Mouse (Mus musculus) lung, adult 2 months (tissue): ENCODE results near the gene Atg10. TPM values are rescaled to one million over a fixed set of nuclear protein-coding genes. Genes with fewer than 3 reads are reported as not detected.

Source experiments
- DNase-seq: peaks from one replicate; pipeline ENCODE4 v3.0.0; 2022
- H3K4me1 ChIP-seq: fragments of 200-500 bp; 2 replicates; pipeline ENCODE4 v1.6.1; 2011; ENCODE audit warnings: low read length; ENCODE audit not compliant: control insufficient read depth, insufficient read depth
- H3K4me3 ChIP-seq: fragments of 200-500 bp; replicated peaks from 2 replicates; pipeline ENCODE3; 2011; ENCODE audit warnings: low read depth, mild to moderate bottlenecking, control low read depth, low read length; ENCODE audit errors: extremely low read depth
- CTCF ChIP-seq: fragments of 200-500 bp; IDR thresholded peaks from 2 replicates; pipeline ENCODE4 v1.5.1; 2011; ENCODE audit warnings: mild to moderate bottlenecking, low read length, control low read depth; ENCODE audit not compliant: insufficient read depth
- POLR2A ChIP-seq: fragments of 200-500 bp; IDR thresholded peaks from 2 replicates; pipeline ENCODE4 v1.6.1; 2011; ENCODE audit warnings: low read depth, mild to moderate bottlenecking, control low read depth, low read length, borderline replicate concordance; ENCODE audit errors: extremely low read depth
- WGBS: fragments of 180-500 bp; shearing (Covaris S2); methylation state at CpG from one replicate; pipeline ENCODE4 v1.1.7; 2018; 5-methylcytosine and 5-hydroxymethylcytosine counted together
- polyA plus RNA-seq: library from polyadenylated mRNA; depleted of rRNA; stranded (reverse); fragments of >200 nt; gene quantifications from 2 replicates; pipeline ENCODE4 v1.2.3, GENCODE M21; 2012

The Atg10 gene
- polyA plus RNA-seq, 1 experiment, result 2.8 TPM

GRCm38 (mm10) chr13:91154622-91155021, 69.1 kb downstream of the Atg10 start:
- Histone ChIP-seq H3K4me1 (no peaks in the 10 kb centered on the region), H3K4me3 (no peak overlapping the region)
- TF ChIP-seq POLR2A (no peak), CTCF (no peak)
- no peak for DNase-seq
- WGBS, result 79% methylated on average over 7 of the region's 7 CpGs

GRCm38 (mm10) chr13:91136337-91136736, 87.4 kb downstream of the Atg10 start:
- no peak overlapping the region for H3K4me3 ChIP-seq
- DNase-seq, result no peak
- TF ChIP-seq CTCF (no peak), POLR2A (no peak)
- H3K4me1 ChIP-seq, result no peaks in the 10 kb centered on the region

GRCm38 (mm10) chr13:91133334-91133890, 90.4 kb downstream of the Atg10 start:
- no peak for TF ChIP-seq POLR2A
- TF ChIP-seq CTCF, result no peak
- WGBS, result 51% methylated on average over 5 of the region's 5 CpGs
- no peak for DNase-seq
- Histone ChIP-seq H3K4me3 (no peak overlapping the region), H3K4me1 (no peaks in the 10 kb centered on the region)

- Histone ChIP-seq H3K4me3 (no peak overlapping the region), H3K4me1 (no peaks in the 10 kb centered on the region)
- DNase-seq, result no peak
- TF ChIP-seq CTCF (no peak), POLR2A (no peak)
- 18% methylated on average over 7 of the region's 7 CpGs for WGBS
Observed at GRCm38 (mm10) chr13:91129071-91129470, 94.7 kb downstream of the Atg10 start.

- TF ChIP-seq POLR2A, result no peak
- Histone ChIP-seq H3K4me3 (no peak overlapping the region), H3K4me1 (no peaks in the 10 kb centered on the region)
- 69% methylated on average over 1 of the region's 1 CpGs for WGBS
- DNase-seq, result no peak
Observed at GRCm38 (mm10) chr13:91128581-91128980, 95.2 kb downstream of the Atg10 start.

- no peaks in the 10 kb centered on the region for H3K4me1 ChIP-seq
- no peak for DNase-seq
- no peak overlapping the region for H3K4me3 ChIP-seq
- 84% methylated on average over 4 of the region's 4 CpGs for WGBS
- no peak for TF ChIP-seq CTCF
- no peak for TF ChIP-seq POLR2A
Observed at GRCm38 (mm10) chr13:91118156-91118555, 105.6 kb downstream of the Atg10 start.

- Histone ChIP-seq H3K4me1 (no peaks in the 10 kb centered on the region), H3K4me3 (no peak overlapping the region)
- DNase-seq, result no peak
- 72% methylated on average over 3 of the region's 3 CpGs for whole genome bisulfite sequencing
- no peak for TF ChIP-seq CTCF
- no peak for TF ChIP-seq POLR2A
Observed at GRCm38 (mm10) chr13:91114880-91115279, 108.9 kb downstream of the Atg10 start.

GRCm38 (mm10) chr13:91107308-91107946, 116.3 kb downstream of the Atg10 start:
- WGBS, result 90% methylated on average over 9 of the region's 9 CpGs
- no peak for TF ChIP-seq CTCF
- no peak for TF ChIP-seq POLR2A
- Histone ChIP-seq H3K4me3 (no peak overlapping the region), H3K4me1 (no peaks in the 10 kb centered on the region)
- no peak for DNase-seq

- no peak for DNase-seq
- TF ChIP-seq CTCF, result no peak
- no peak for TF ChIP-seq POLR2A
- H3K4me1 ChIP-seq, result no peaks in the 10 kb centered on the region
- no peak overlapping the region for H3K4me3 ChIP-seq
- 81% methylated on average over 3 of the region's 3 CpGs for WGBS
Observed at GRCm38 (mm10) chr13:91102238-91102637, 121.5 kb downstream of the Atg10 start.

GRCm38 (mm10) chr13:91100417-91100816, 123.4 kb downstream of the Atg10 start:
- Histone ChIP-seq H3K4me1 (no peaks in the 10 kb centered on the region), H3K4me3 (no peak overlapping the region)
- 68% methylated on average over 5 of the region's 5 CpGs for WGBS
- DNase-seq, result no peak
- no peak for TF ChIP-seq CTCF
- no peak for TF ChIP-seq POLR2A
